Mouse (Mus musculus) C2C12 (cell line): ENCODE measurements around the gene Scp2.

ENCODE experiments used
- CTCF ChIP-seq: IDR thresholded peaks from one replicate; pipeline ENCODE4 v1.5.1; 2011; ENCODE audit not compliant: control insufficient read depth, insufficient read depth, insufficient read length
- FOSL1 ChIP-seq: IDR thresholded peaks from one replicate; pipeline ENCODE4 v1.8.0; 2011; ENCODE audit warnings: mild to moderate bottlenecking, low read length; ENCODE audit not compliant: poor library complexity, insufficient read depth, severe bottlenecking
- MAX ChIP-seq: IDR thresholded peaks from one replicate; pipeline ENCODE4 v1.6.1; 2011; ENCODE audit warnings: mild to moderate bottlenecking, control low read depth
- MYOD1 ChIP-seq: IDR thresholded peaks from one replicate; pipeline ENCODE4 v1.6.1; 2011; ENCODE audit warnings: low read depth; ENCODE audit not compliant: control insufficient read depth, insufficient read length
- MYOG ChIP-seq: IDR thresholded peaks from one replicate; pipeline ENCODE4 v1.6.1; 2011; ENCODE audit not compliant: control insufficient read depth, insufficient read length; ENCODE audit errors: extremely low read depth
- USF1 ChIP-seq: IDR thresholded peaks from one replicate; pipeline ENCODE4 v1.6.1; 2011; ENCODE audit warnings: low read depth, mild to moderate bottlenecking, control low read depth, moderate library complexity

DNA sequence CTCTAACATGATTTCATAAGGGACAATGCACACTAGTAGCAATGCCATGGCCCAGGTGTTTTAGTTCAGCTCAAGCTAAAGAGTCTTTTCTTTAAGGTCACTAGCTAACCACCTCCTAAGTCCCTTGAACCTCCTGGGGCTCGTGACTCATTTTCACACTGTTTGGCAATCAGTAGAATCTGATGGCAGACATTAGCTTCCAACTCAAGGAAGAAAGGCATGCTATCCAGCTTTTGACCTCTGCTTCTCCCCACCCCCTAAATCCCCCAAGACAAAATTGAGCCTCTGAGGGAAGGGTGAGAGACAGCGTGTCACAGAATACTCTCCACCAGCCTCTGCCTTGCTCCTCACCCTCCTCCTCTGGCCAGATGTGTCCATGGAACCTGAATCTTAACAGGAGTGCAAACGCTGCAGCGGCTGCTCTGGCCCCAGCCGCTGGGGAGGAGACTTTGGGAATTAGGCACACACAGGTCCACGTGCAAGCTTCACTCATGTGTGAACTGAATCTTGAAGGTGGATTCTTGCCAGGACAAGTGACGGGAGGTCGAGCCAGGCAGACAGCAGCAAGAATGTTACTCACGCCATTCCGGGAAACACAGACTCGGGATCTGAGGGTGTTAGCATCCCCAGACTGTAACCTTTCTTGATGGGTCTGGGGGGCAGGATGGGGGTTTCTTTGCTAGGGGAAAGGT is 146.0 kb downstream of the Scp2 start:
- TF ChIP-seq CTCF: no peak
- TF ChIP-seq MAX: no peak
- TF ChIP-seq MYOD1: no peak
- no peak for TF ChIP-seq MYOG
- no peak for TF ChIP-seq USF1
- no peak for TF ChIP-seq FOSL1
